ENCODE assay signal across 28 mouse cellular contexts in genomic region chr11:68159867-68160266, GRCm38 (mm10).
A peak's percentile ranks its signal among the peaks of the same experiment; 100 is the strongest.
DNase-seq lines count a peak whose midpoint lies in the region; ATAC-seq and TF ChIP-seq lines count a peak whose summit lies in the region.
"Had no signal": no experiment of that assay in that cellular context is flagged by ENCODE, and none has a peak within 500 bp of the region (broad histone marks: within the 10 kb centered on the region; RNA-seq: fewer than 3 reads in every experiment).

No protein-coding gene starts in this region.

- TF ChIP-seq CTCF in midbrain, postnatal 0 days (IDR thresholded peaks at IDR 0.05): no peak

- peaks cover 17% of the 10 kb centered on the region for H3K4me1 ChIP-seq in forebrain, embryonic 12.5 days
- H3K4me1 ChIP-seq in forebrain, embryonic 16.5 days (replicated peaks; ENCODE audit: control insufficient read depth, insufficient read depth, low read length): peaks cover 4% of the 10 kb centered on the region
- peaks cover 26% of the 10 kb centered on the region for H3K4me1 ChIP-seq in midbrain, embryonic 10.5 days
- no peaks in the 10 kb centered on the region for H3K4me1 ChIP-seq in midbrain, postnatal 0 days (ENCODE audit: insufficient read depth, low read length)
- peaks cover 13% of the 10 kb centered on the region for H3K4me1 ChIP-seq in midbrain, embryonic 12.5 days
- no peaks in the 10 kb centered on the region for H3K4me1 ChIP-seq in kidney, embryonic 16.5 days (ENCODE audit: insufficient read depth, low read length)
- H3K4me1 ChIP-seq: heart, embryonic 10.5 days; limb, embryonic 15.5 days had no signal

- H3K36me3 ChIP-seq in forebrain, embryonic 12.5 days (replicated peaks): no peaks in the 10 kb centered on the region
- H3K36me3 ChIP-seq in forebrain, embryonic 16.5 days (ENCODE audit: control insufficient read depth, insufficient read depth): no peaks in the 10 kb centered on the region
- H3K36me3 ChIP-seq in midbrain, embryonic 10.5 days: 0 out of 2 replicates have a peak, but pooled peaks cover 4% of the 10 kb centered on the region
- no peaks in the 10 kb centered on the region; the same call in 1 of the 2 replicates for H3K36me3 ChIP-seq in midbrain, postnatal 0 days (ENCODE audit: insufficient read depth, low read length)
- no peaks in the 10 kb centered on the region for H3K36me3 ChIP-seq in midbrain, embryonic 12.5 days
- H3K36me3 ChIP-seq in kidney, embryonic 16.5 days (ENCODE audit: insufficient read depth, low read length): no peaks in the 10 kb centered on the region
- H3K36me3 ChIP-seq: embryonic facial prominence, embryonic 13.5 days; heart, embryonic 10.5 days; limb, embryonic 10.5 days; limb, embryonic 15.5 days; liver, embryonic 13.5 days had no signal

- H3K27ac ChIP-seq in forebrain, embryonic 12.5 days: peak overlapping the region; percentile 71
- H3K27ac ChIP-seq in forebrain, embryonic 16.5 days (ENCODE audit: low read length): no peak overlapping the region
- H3K27ac ChIP-seq in midbrain, embryonic 10.5 days (replicated peaks): peak overlapping the region; percentile 72
- no peak overlapping the region for H3K27ac ChIP-seq in midbrain, postnatal 0 days (ENCODE audit: low read depth, low read length)
- peak overlapping the region; percentile 60 for H3K27ac ChIP-seq in midbrain, embryonic 12.5 days (replicated peaks)
- no peak overlapping the region for H3K27ac ChIP-seq in kidney, embryonic 16.5 days (ENCODE audit: low read length)
- H3K27ac ChIP-seq: embryonic facial prominence, embryonic 13.5 days; heart, embryonic 10.5 days; limb, embryonic 10.5 days; limb, embryonic 15.5 days; liver, embryonic 13.5 days; macrophage had no signal

- H3K4me2 ChIP-seq in forebrain, embryonic 12.5 days: no peak overlapping the region
- H3K4me2 ChIP-seq in forebrain, embryonic 16.5 days (ENCODE audit: low read length): no peak overlapping the region
- no peak overlapping the region for H3K4me2 ChIP-seq in midbrain, postnatal 0 days (ENCODE audit: low read depth, low read length, poor library complexity, severe bottlenecking)
- H3K4me2 ChIP-seq in midbrain, embryonic 12.5 days (replicated peaks): no peak overlapping the region
- H3K4me2 ChIP-seq in kidney, embryonic 16.5 days (replicated peaks; ENCODE audit: low read depth, low read length): no peak overlapping the region
- H3K4me2 ChIP-seq: embryonic facial prominence, embryonic 13.5 days; limb, embryonic 15.5 days; liver, embryonic 13.5 days had no signal

- no peaks in the 10 kb centered on the region for H3K9me3 ChIP-seq in forebrain, embryonic 12.5 days
- H3K9me3 ChIP-seq in forebrain, embryonic 16.5 days (ENCODE audit: control insufficient read depth, low read length): no peaks in the 10 kb centered on the region
- H3K9me3 ChIP-seq in midbrain, embryonic 10.5 days (replicated peaks): 0 out of 2 replicates have a peak, but pooled peaks cover 6% of the 10 kb centered on the region
- H3K9me3 ChIP-seq in midbrain, postnatal 0 days (ENCODE audit: low read length): no peaks in the 10 kb centered on the region
- H3K9me3 ChIP-seq in midbrain, embryonic 12.5 days: peaks cover 7% of the 10 kb centered on the region; the same call in 1 of the 2 replicates
- no peaks in the 10 kb centered on the region for H3K9me3 ChIP-seq in kidney, embryonic 16.5 days (ENCODE audit: low read length)
- H3K9me3 ChIP-seq: embryonic facial prominence, embryonic 13.5 days; heart, embryonic 10.5 days; limb, embryonic 10.5 days; limb, embryonic 15.5 days; liver, embryonic 13.5 days had no signal

- ATAC-seq in forebrain, embryonic 12.5 days (ENCODE audit: low FRiP score): peak; percentile 68; the same call in 1 of the 2 replicates
- no peak for ATAC-seq in forebrain, embryonic 16.5 days
- ATAC-seq in midbrain, postnatal 0 days (ENCODE audit: low FRiP score): no peak
- peak; percentile 52; the same call in 1 of the 2 replicates for ATAC-seq in midbrain, embryonic 12.5 days (ENCODE audit: low FRiP score, low read depth)
- no peak for ATAC-seq in kidney, embryonic 16.5 days (ENCODE audit: low FRiP score, low TSS enrichment)
- ATAC-seq: CD4-positive, CD25-positive, alpha-beta regulatory T cell, adult 4 months; intestine, postnatal 0 days; lung, postnatal 0 days had no signal

- no peak overlapping the region for H3K4me3 ChIP-seq in forebrain, embryonic 12.5 days (replicated peaks)
- no peak overlapping the region for H3K4me3 ChIP-seq in forebrain, embryonic 16.5 days (replicated peaks; ENCODE audit: low read length)
- no peak overlapping the region for H3K4me3 ChIP-seq in midbrain, embryonic 10.5 days
- no peak overlapping the region for H3K4me3 ChIP-seq in midbrain, postnatal 0 days (ENCODE audit: low read depth, low read length)
- no peak overlapping the region for H3K4me3 ChIP-seq in midbrain, embryonic 12.5 days
- H3K4me3 ChIP-seq in kidney, embryonic 16.5 days (ENCODE audit: low read length): no peak overlapping the region
- H3K4me3 ChIP-seq: embryonic facial prominence, embryonic 13.5 days; erythroblast, embryonic 14.5 days; heart, embryonic 10.5 days; limb, embryonic 10.5 days; limb, embryonic 15.5 days; liver, embryonic 13.5 days had no signal

- no peaks in the 10 kb centered on the region for H3K27me3 ChIP-seq in forebrain, embryonic 12.5 days
- no peaks in the 10 kb centered on the region for H3K27me3 ChIP-seq in forebrain, embryonic 16.5 days (replicated peaks; ENCODE audit: control insufficient read depth, insufficient read depth, low read length)
- H3K27me3 ChIP-seq in midbrain, embryonic 10.5 days (ENCODE audit: low read depth, poor library complexity, severe bottlenecking): peaks cover 7% of the 10 kb centered on the region
- no peaks in the 10 kb centered on the region for H3K27me3 ChIP-seq in midbrain, postnatal 0 days (ENCODE audit: insufficient read depth, low read length)
- H3K27me3 ChIP-seq in midbrain, embryonic 12.5 days: peaks cover 14% of the 10 kb centered on the region; the same call in 1 of the 2 replicates
- H3K27me3 ChIP-seq in kidney, embryonic 16.5 days (ENCODE audit: insufficient read depth, low read length): no peaks in the 10 kb centered on the region
- H3K27me3 ChIP-seq: embryonic facial prominence, embryonic 13.5 days; limb, embryonic 15.5 days; liver, embryonic 13.5 days had no signal

- H3K9ac ChIP-seq in forebrain, embryonic 12.5 days: no peak overlapping the region
- no peak overlapping the region for H3K9ac ChIP-seq in forebrain, embryonic 16.5 days (replicated peaks; ENCODE audit: low read depth, low read length)
- H3K9ac ChIP-seq in midbrain, postnatal 0 days (replicated peaks; ENCODE audit: low read length, poor library complexity, severe bottlenecking): no peak overlapping the region
- H3K9ac ChIP-seq in midbrain, embryonic 12.5 days (replicated peaks): no peak overlapping the region
- no peak overlapping the region for H3K9ac ChIP-seq in kidney, embryonic 16.5 days (replicated peaks; ENCODE audit: low read length)
- H3K9ac ChIP-seq: embryonic facial prominence, embryonic 13.5 days; limb, embryonic 15.5 days; liver, embryonic 13.5 days had no signal

- DNase-seq in midbrain, embryonic 10.5 days (ENCODE audit: low spot score): no peak
- DNase-seq in midbrain, postnatal 0 days (ENCODE audit: low spot score): no peak
- no peak for DNase-seq in lung, postnatal 14 days
- DNase-seq: adrenal gland, postnatal 14 days; cerebellum, adult 11-12 months; cerebellum, adult 9-11 months; embryo, embryonic 11 days; gastrocnemius, postnatal 25 days; heart, adult 11 months; heart, postnatal 36 days; kidney, adult 9 months; kidney, postnatal 14 days; layer of hippocampus, adult 9-11 months; liver, embryonic 13.5 days; lung, adult 18-20 months had no signal

- 26% methylated on average over 4 of the region's 4 CpGs for WGBS in forebrain, embryonic 12.5 days
- WGBS in forebrain, embryonic 16.5 days: 27% methylated on average over 4 of the region's 4 CpGs
- 54% methylated on average over 4 of the region's 4 CpGs for WGBS in midbrain, embryonic 10.5 days
- 33% methylated on average over 4 of the region's 4 CpGs for WGBS in midbrain, postnatal 0 days
- 43% methylated on average over 4 of the region's 4 CpGs for WGBS in midbrain, embryonic 12.5 days
- WGBS in kidney, embryonic 16.5 days: 76% methylated on average over 4 of the region's 4 CpGs

Comparison
In these comparisons a context has a peak if more than half of its experiments do, and no peak if none do; other contexts are left out.
1. ATAC-seq: peak in forebrain, embryonic 12.5 days (single experiment) and midbrain, embryonic 12.5 days (single experiment); none in forebrain, embryonic 16.5 days (single experiment), midbrain, postnatal 0 days (single experiment) and kidney, embryonic 16.5 days (single experiment).
2. H3K27ac ChIP-seq: peak in forebrain, embryonic 12.5 days (single experiment), midbrain, embryonic 10.5 days (single experiment) and midbrain, embryonic 12.5 days (single experiment); none in forebrain, embryonic 16.5 days (single experiment), midbrain, postnatal 0 days (single experiment) and kidney, embryonic 16.5 days (single experiment).